28 mouse cellular contexts compared by ENCODE assay signal in genomic region chr5:31647327-31647726, GRCm38 (mm10). TPM values are rescaled to one million over a fixed set of nuclear protein-coding genes. Genes with fewer than 3 reads are reported as not detected.
DNase-seq lines count a peak whose midpoint lies in the region; ATAC-seq lines count a peak whose summit lies in the region.
"Had no signal": no experiment of that assay in that cellular context is flagged by ENCODE, and none has a peak within 500 bp of the region (broad histone marks: within the 10 kb centered on the region; RNA-seq: fewer than 3 reads in every experiment).

No protein-coding gene starts in this region.

- peak; percentile 70 for DNase-seq in heart, adult 11 months
- no peak for DNase-seq in heart, embryonic 10.5 days (ENCODE audit: low spot score)
- peak; percentile 32 for DNase-seq in large intestine, adult 2 months (ENCODE audit: low read depth, low spot score)
- no peak for DNase-seq in liver
- DNase-seq: adrenal gland, adult 2 months; adrenal gland, postnatal 14 days; B cell, adult 2 months; cerebellum, adult 11-12 months; cerebellum, adult 8-10 months; cerebellum, postnatal 10 days; cerebellum, postnatal 36 days; embryo, embryonic 11 days; forebrain, postnatal 0 days; gastrocnemius, adult 2 months; gastrocnemius, postnatal 14 days; heart, adult 18-20 months had no signal

- H3K4me3 ChIP-seq in heart, embryonic 10.5 days = no peak overlapping the region
- H3K4me3 ChIP-seq in intestine, embryonic 15.5 days (replicated peaks) = no peak overlapping the region
- H3K4me3 ChIP-seq in forebrain, embryonic 16.5 days (replicated peaks; ENCODE audit: low read length) = no peak overlapping the region
- H3K4me3 ChIP-seq: embryonic facial prominence, embryonic 10.5 days; embryonic facial prominence, embryonic 13.5 days; forebrain, embryonic 10.5 days; forebrain, embryonic 13.5 days; gastrocnemius, adult 2 months; hindbrain, embryonic 12.5 days; hindbrain, embryonic 15.5 days had no signal

- WGBS in heart, embryonic 10.5 days = 77% methylated on average over 2 of the region's 2 CpGs
- WGBS in intestine, embryonic 15.5 days = 67% methylated on average over 2 of the region's 2 CpGs
- 24% methylated on average over 2 of the region's 2 CpGs for WGBS in large intestine, adult 2 months
- 95% methylated on average over 2 of the region's 2 CpGs for WGBS in forebrain, embryonic 16.5 days

- ATAC-seq in intestine, embryonic 15.5 days = 0 out of 2 replicates have a peak, but pooled peaks have one; percentile 46
- ATAC-seq in erythroblast, adult 5-6 weeks (replicated peaks; ENCODE audit: low FRiP score, poor library complexity, severe bottlenecking) = no peak
- no peak for ATAC-seq in forebrain, embryonic 16.5 days
- ATAC-seq: forebrain, embryonic 13.5 days; forebrain, postnatal 0 days; Patski had no signal

- H3K27me3 ChIP-seq in heart, embryonic 10.5 days (ENCODE audit: insufficient read depth, poor library complexity, severe bottlenecking) = no peaks in the 10 kb centered on the region
- no peaks in the 10 kb centered on the region for H3K27me3 ChIP-seq in intestine, embryonic 15.5 days (replicated peaks)
- no peaks in the 10 kb centered on the region for H3K27me3 ChIP-seq in forebrain, embryonic 16.5 days (replicated peaks; ENCODE audit: control insufficient read depth, insufficient read depth, low read length)
- H3K27me3 ChIP-seq: CH12.LX; embryonic facial prominence, embryonic 13.5 days; forebrain, embryonic 13.5 days; hindbrain, embryonic 12.5 days; hindbrain, embryonic 15.5 days; Patski had no signal

- no peak overlapping the region for H3K27ac ChIP-seq in heart, embryonic 10.5 days
- no peak overlapping the region for H3K27ac ChIP-seq in intestine, embryonic 15.5 days
- H3K27ac ChIP-seq in forebrain, embryonic 16.5 days (ENCODE audit: low read length) = no peak overlapping the region
- H3K27ac ChIP-seq: embryonic facial prominence, embryonic 10.5 days; embryonic facial prominence, embryonic 13.5 days; forebrain, embryonic 10.5 days; forebrain, embryonic 13.5 days; gastrocnemius, adult 2 months; hindbrain, embryonic 12.5 days; hindbrain, embryonic 15.5 days had no signal

- H3K9ac ChIP-seq in intestine, embryonic 15.5 days = no peak overlapping the region
- no peak overlapping the region for H3K9ac ChIP-seq in forebrain, embryonic 16.5 days (replicated peaks; ENCODE audit: low read depth, low read length)
- H3K9ac ChIP-seq: embryonic facial prominence, embryonic 13.5 days; forebrain, embryonic 13.5 days; forebrain, postnatal 0 days; hindbrain, embryonic 12.5 days; hindbrain, embryonic 15.5 days had no signal

- H3K4me2 ChIP-seq in intestine, embryonic 15.5 days (replicated peaks) = no peak overlapping the region
- H3K4me2 ChIP-seq in forebrain, embryonic 16.5 days (ENCODE audit: low read length) = no peak overlapping the region
- H3K4me2 ChIP-seq: embryonic facial prominence, embryonic 13.5 days; forebrain, embryonic 13.5 days; hindbrain, embryonic 12.5 days; hindbrain, embryonic 15.5 days had no signal

- H3K4me1 ChIP-seq in heart, embryonic 10.5 days = peaks cover 11% of the 10 kb centered on the region; the same call in 1 of the 2 replicates
- 0 out of 2 replicates have a peak, but pooled peaks cover 5% of the 10 kb centered on the region for H3K4me1 ChIP-seq in intestine, embryonic 15.5 days (replicated peaks)
- no peaks in the 10 kb centered on the region for H3K4me1 ChIP-seq in forebrain, embryonic 16.5 days (replicated peaks; ENCODE audit: control insufficient read depth, insufficient read depth, low read length)
- H3K4me1 ChIP-seq: embryonic facial prominence, embryonic 10.5 days; embryonic facial prominence, embryonic 13.5 days; forebrain, embryonic 10.5 days; forebrain, embryonic 13.5 days; hindbrain, embryonic 12.5 days; hindbrain, embryonic 15.5 days had no signal

- no peaks in the 10 kb centered on the region for H3K9me3 ChIP-seq in heart, embryonic 10.5 days
- no peaks in the 10 kb centered on the region for H3K9me3 ChIP-seq in intestine, embryonic 15.5 days
- no peaks in the 10 kb centered on the region for H3K9me3 ChIP-seq in forebrain, embryonic 16.5 days (ENCODE audit: control insufficient read depth, low read length)
- H3K9me3 ChIP-seq: embryonic facial prominence, embryonic 10.5 days; embryonic facial prominence, embryonic 13.5 days; forebrain, embryonic 10.5 days; forebrain, embryonic 13.5 days; G1E; hindbrain, embryonic 12.5 days; hindbrain, embryonic 15.5 days had no signal

- H3K36me3 ChIP-seq in heart, embryonic 10.5 days = 0 out of 2 replicates have a peak, but pooled peaks cover 2% of the 10 kb centered on the region
- H3K36me3 ChIP-seq in intestine, embryonic 15.5 days = no peaks in the 10 kb centered on the region
- H3K36me3 ChIP-seq in forebrain, embryonic 16.5 days (ENCODE audit: control insufficient read depth, insufficient read depth) = no peaks in the 10 kb centered on the region
- H3K36me3 ChIP-seq: embryonic facial prominence, embryonic 13.5 days; forebrain, embryonic 10.5 days; hindbrain, embryonic 12.5 days; hindbrain, embryonic 15.5 days had no signal

RNA-seq across cellular contexts. Expression of gene Rbks, which starts 50.1 kb away (rescaled TPM):
- polyA plus RNA-seq in heart, embryonic 10.5 days (2016; fragmentation: Nextera tagmentation; extraction: Ambion mirVana) = 6.2 and 6.8 TPM in 2 replicates
- polyA plus RNA-seq in intestine, embryonic 15.5 days (2015; fragmentation: Nextera tagmentation; extraction: Ambion mirVana) = 15.4 and 16.6 TPM in 2 replicates
- 18.1 and 19.1 TPM in 2 replicates for polyA plus RNA-seq in large intestine, adult 2 months (2012; rRNA removed)
- total RNA-seq in erythroblast, adult 5-6 weeks (2015; ENCODE audit: low replicate concordance) = 9.4 TPM in 1 of 2 replicates, not detected in the other
- total RNA-seq in erythroblast, adult 5-6 weeks (2017; ENCODE audit: low replicate concordance) = 2.9 and 7.2 TPM in 2 replicates
- 2.3 and 2.7 TPM in 2 replicates for polyA plus RNA-seq in forebrain, embryonic 16.5 days (2015; fragmentation: Nextera tagmentation; extraction: Ambion mirVana)

RNA-seq across cellular contexts. Expression of gene Babam2, which starts 50.2 kb away (rescaled TPM):
- 40.8 and 43.6 TPM in 2 replicates for polyA plus RNA-seq in heart, embryonic 10.5 days (2016; fragmentation: Nextera tagmentation; extraction: Ambion mirVana)
- 70.9 and 78.7 TPM in 2 replicates for polyA plus RNA-seq in intestine, embryonic 15.5 days (2015; fragmentation: Nextera tagmentation; extraction: Ambion mirVana)
- 26.3 and 27.0 TPM in 2 replicates for polyA plus RNA-seq in large intestine, adult 2 months (2012; rRNA removed)
- 46.6 and 83.2 TPM in 2 replicates for total RNA-seq in erythroblast, adult 5-6 weeks (2015; ENCODE audit: low replicate concordance)
- 15.5 and 15.8 TPM in 2 replicates for total RNA-seq in erythroblast, adult 5-6 weeks (2017; ENCODE audit: low replicate concordance)
- 53.1 and 53.5 TPM in 2 replicates for polyA plus RNA-seq in forebrain, embryonic 16.5 days (2015; fragmentation: Nextera tagmentation; extraction: Ambion mirVana)

RNA-seq across cellular contexts. Expression of gene Mrpl33, which starts 50.6 kb away (rescaled TPM):
- 294 and 320 TPM in 2 replicates for polyA plus RNA-seq in heart, embryonic 10.5 days (2016; fragmentation: Nextera tagmentation; extraction: Ambion mirVana)
- polyA plus RNA-seq in intestine, embryonic 15.5 days (2015; fragmentation: Nextera tagmentation; extraction: Ambion mirVana) = 321 and 322 TPM in 2 replicates
- polyA plus RNA-seq in large intestine, adult 2 months (2012; rRNA removed) = 19.7 and 22.7 TPM in 2 replicates
- 101 TPM in 2 replicates for total RNA-seq in erythroblast, adult 5-6 weeks (2015; ENCODE audit: low replicate concordance)
- total RNA-seq in erythroblast, adult 5-6 weeks (2017; ENCODE audit: low replicate concordance) = 42.5 and 55.5 TPM in 2 replicates
- polyA plus RNA-seq in forebrain, embryonic 16.5 days (2015; fragmentation: Nextera tagmentation; extraction: Ambion mirVana) = 196 and 213 TPM in 2 replicates

Comparison
In these comparisons a context has a peak if more than half of its experiments do, and no peak if none do; other contexts are left out.
1. DNase-seq: peak in heart, adult 11 months (single experiment) and large intestine, adult 2 months (single experiment); none in heart, embryonic 10.5 days (single experiment) and liver (single experiment).